18 mouse cellular contexts compared by ENCODE assay signal in the genomic region with DNA sequence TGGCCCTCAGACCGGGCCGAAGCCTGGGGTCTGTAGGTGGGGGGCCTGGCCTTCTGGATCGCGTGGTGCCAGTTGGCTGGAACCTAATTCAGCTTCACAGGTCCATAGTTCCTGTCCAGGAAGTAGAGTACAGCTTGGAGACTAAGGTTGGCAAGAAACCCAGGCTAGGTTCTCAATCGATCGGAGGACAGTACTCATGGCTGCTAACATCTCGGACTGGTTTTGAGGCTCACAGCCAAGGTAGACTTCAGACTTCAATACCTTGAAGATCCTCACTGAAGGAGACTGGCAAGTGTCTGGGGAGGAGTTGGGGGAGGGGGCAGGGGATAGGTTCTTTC. TPM values are rescaled to one million over a fixed set of nuclear protein-coding genes. Genes with fewer than 3 reads are reported as not detected.
DNase-seq lines count a peak whose midpoint lies in the region; ATAC-seq and TF ChIP-seq lines count a peak whose summit lies in the region.
"Had no signal": no experiment of that assay in that cellular context is flagged by ENCODE, and none has a peak within 500 bp of the region (broad histone marks: within the 10 kb centered on the region; RNA-seq: fewer than 3 reads in every experiment).

No protein-coding gene starts in this region.

- H3K27me3 ChIP-seq in kidney, embryonic 14.5 days (ENCODE audit: control insufficient read depth, insufficient read depth, low read length) = no peaks in the 10 kb centered on the region
- H3K27me3 ChIP-seq in kidney, embryonic 15.5 days = no peaks in the 10 kb centered on the region
- H3K27me3 ChIP-seq in CH12.LX (replicated peaks) (no peaks in the 10 kb centered on the region), G1E (ENCODE audit: insufficient read depth, low read length) (no peaks in the 10 kb centered on the region)
- H3K27me3 ChIP-seq in liver, embryonic 12.5 days (replicated peaks) = no peaks in the 10 kb centered on the region
- H3K27me3 ChIP-seq: limb, embryonic 13.5 days; neural tube, embryonic 15.5 days had no signal

- TF ChIP-seq POLR2A in CH12.LX (IDR thresholded peaks at IDR 0.05; ENCODE audit: low read depth, low read length) = no peak; the same call in none of the 2 replicates

- no peaks in the 10 kb centered on the region for H3K9me3 ChIP-seq in kidney, embryonic 14.5 days (ENCODE audit: control insufficient read depth, low read length)
- no peaks in the 10 kb centered on the region for H3K9me3 ChIP-seq in kidney, embryonic 15.5 days (replicated peaks)
- H3K9me3 ChIP-seq in CH12.LX (replicated peaks; ENCODE audit: low read length) = no peaks in the 10 kb centered on the region
- H3K9me3 ChIP-seq in G1E (replicated peaks) = no peaks in the 10 kb centered on the region
- H3K9me3 ChIP-seq in liver, embryonic 12.5 days (replicated peaks) = no peaks in the 10 kb centered on the region
- H3K9me3 ChIP-seq: limb, embryonic 13.5 days; neural tube, embryonic 15.5 days had no signal

- DNase-seq in CH12.LX (ENCODE audit: extremely low read depth) (no peak), G1E (ENCODE audit: low spot score) (no peak), MN1 (ENCODE audit: low spot score) (no peak)
- no peak for DNase-seq in Muller cell, postnatal 12 days (ENCODE audit: inconsistent ontology term)
- DNase-seq: heart, postnatal 14 days; kidney, postnatal 25 days; thymus, adult 18-20 months had no signal

- ATAC-seq in kidney, embryonic 14.5 days (ENCODE audit: low FRiP score, low TSS enrichment) = no peak
- no peak for ATAC-seq in kidney, embryonic 15.5 days (replicated peaks; ENCODE audit: low FRiP score)
- no peak for ATAC-seq in G1E (ENCODE audit: extremely low read depth, insufficient number of reproducible peaks, low FRiP score, poor library complexity, severe bottlenecking)
- no peak for ATAC-seq in liver, embryonic 12.5 days
- ATAC-seq: inflammation-experienced regulatory T-cells, adult 6 months; midbrain, embryonic 16.5 days had no signal

- 0 out of 2 replicates have a peak overlapping the region, but pooled peaks have one; percentile 28 for H3K9ac ChIP-seq in kidney, embryonic 14.5 days (ENCODE audit: low read depth, low read length)
- H3K9ac ChIP-seq in kidney, embryonic 15.5 days = no peak overlapping the region
- no peak overlapping the region for H3K9ac ChIP-seq in CH12.LX (ENCODE audit: insufficient read depth, low read depth)
- H3K9ac ChIP-seq in liver, embryonic 12.5 days = no peak overlapping the region
- H3K9ac ChIP-seq: limb, embryonic 13.5 days; neural tube, embryonic 15.5 days had no signal

- peaks cover 23% of the 10 kb centered on the region for H3K4me1 ChIP-seq in kidney, embryonic 14.5 days (ENCODE audit: control insufficient read depth, insufficient read depth, low read length)
- peaks cover 40% of the 10 kb centered on the region for H3K4me1 ChIP-seq in kidney, embryonic 15.5 days
- peaks cover 7 to 26% of the 10 kb centered on the region in 2 experiments; a peak in 3 of 4 replicates for H3K4me1 ChIP-seq in CH12.LX (ENCODE audit: control insufficient read depth in 1 of 2, insufficient read depth in 2 of 2)
- peaks cover 74% of the 10 kb centered on the region for H3K4me1 ChIP-seq in G1E (ENCODE audit: insufficient read depth, low read depth, low read length)
- H3K4me1 ChIP-seq in liver, embryonic 12.5 days = peaks cover 39% of the 10 kb centered on the region

- in situ Hi-C loops in CH12.LX (cut with MboI; ENCODE audit: low pct_ligation_motif_present, low pct_unique_long_range_greater_than_20kb, low sequenced_read_pairs) = no loop called here

- dilution Hi-C loops in CH12.LX (cut with MboI; ENCODE audit: extremely low pct_ligation_motif_present, extremely low pct_unique_long_range_greater_than_20kb, low sequenced_read_pairs) = no loop called here

- H3K4me3 ChIP-seq in kidney, embryonic 14.5 days (ENCODE audit: low read length) = no peak overlapping the region
- H3K4me3 ChIP-seq in kidney, embryonic 15.5 days (replicated peaks) = no peak overlapping the region
- no peak overlapping the region for H3K4me3 ChIP-seq in CH12.LX (replicated peaks in 1 of 3; ENCODE audit: low read depth in 2 of 3, low read length in 2 of 3, poor library complexity in 1 of 3)
- peak overlapping the region; percentile 77; the same call in 1 of the 2 replicates for H3K4me3 ChIP-seq in G1E (ENCODE audit: low read depth, low read length)
- no peak overlapping the region for H3K4me3 ChIP-seq in liver, embryonic 12.5 days
- H3K4me3 ChIP-seq: heart, adult 2 months; limb, embryonic 13.5 days; neural tube, embryonic 15.5 days had no signal

- 84% methylated on average over 7 of the region's 7 CpGs for WGBS in kidney, embryonic 14.5 days
- WGBS in kidney, embryonic 15.5 days = 82% methylated on average over 7 of the region's 7 CpGs
- WGBS in liver, embryonic 12.5 days (ENCODE audit: insufficient replicate concordance) = 68% methylated on average over 7 of the region's 7 CpGs

- H3K79me2 ChIP-seq in CH12.LX (replicated peaks; ENCODE audit: control insufficient read depth, extremely low read depth, insufficient read depth, poor library complexity, severe bottlenecking) = peaks cover 31% of the 10 kb centered on the region

- TF ChIP-seq RAD21 in CH12.LX (IDR thresholded peaks at IDR 0.05; ENCODE audit: low read depth, low read length) = no peak

- TF ChIP-seq EP300 in CH12.LX (IDR thresholded peaks at IDR 0.05; ENCODE audit: low read length) = no peak

- H3K4me2 ChIP-seq in kidney, embryonic 14.5 days (replicated peaks; ENCODE audit: low read depth, low read length) = no peak overlapping the region
- no peak overlapping the region for H3K4me2 ChIP-seq in kidney, embryonic 15.5 days
- H3K4me2 ChIP-seq in CH12.LX (ENCODE audit: insufficient read depth, low read depth, poor library complexity, severe bottlenecking) = no peak overlapping the region
- no peak overlapping the region for H3K4me2 ChIP-seq in liver, embryonic 12.5 days
- H3K4me2 ChIP-seq: limb, embryonic 13.5 days; neural tube, embryonic 15.5 days had no signal

- H3K27ac ChIP-seq in kidney, embryonic 14.5 days (ENCODE audit: low read depth, low read length) = no peak overlapping the region
- no peak overlapping the region for H3K27ac ChIP-seq in kidney, embryonic 15.5 days
- H3K27ac ChIP-seq in CH12.LX (ENCODE audit: insufficient read depth, low read depth) = no peak overlapping the region
- H3K27ac ChIP-seq in liver, embryonic 12.5 days = 0 out of 2 replicates have a peak overlapping the region, but pooled peaks have one; percentile 18
- H3K27ac ChIP-seq: heart, adult 2 months; limb, embryonic 13.5 days; neural tube, embryonic 15.5 days had no signal

- TF ChIP-seq CTCF in CH12.LX (conservative IDR thresholded peaks at IDR 0.05 in 1 of 2, IDR thresholded peaks at IDR 0.05 in 1 of 2; ENCODE audit: low read depth in 2 of 2, low read length in 2 of 2) = no peak
- no peak for TF ChIP-seq CTCF in G1E (IDR thresholded peaks at IDR 0.05; ENCODE audit: low read depth, low read length)

- H3K36me3 ChIP-seq in kidney, embryonic 14.5 days (ENCODE audit: control insufficient read depth, insufficient read depth, low read length) = peaks cover 71% of the 10 kb centered on the region
- peaks cover 71% of the 10 kb centered on the region for H3K36me3 ChIP-seq in kidney, embryonic 15.5 days
- H3K36me3 ChIP-seq in CH12.LX (replicated peaks in 1 of 2; ENCODE audit: control insufficient read depth in 1 of 2, insufficient read depth in 1 of 2, low read length in 1 of 2) = peaks cover 70 to 79% of the 10 kb centered on the region in 2 experiments
- peaks cover 84% of the 10 kb centered on the region for H3K36me3 ChIP-seq in G1E (replicated peaks)
- H3K36me3 ChIP-seq in liver, embryonic 12.5 days = peaks cover 75% of the 10 kb centered on the region

RNA-seq across cellular contexts. Expression of gene Fam83e, which starts 0.2 kb away (rescaled TPM):
- 1.2 and 2.1 TPM in 2 replicates for polyA plus RNA-seq in kidney, embryonic 14.5 days (2014; fragmentation: Nextera tagmentation; extraction: Ambion mirVana)
- 1.4 and 2.5 TPM in 2 replicates for polyA plus RNA-seq in kidney, embryonic 15.5 days (2015; fragmentation: Nextera tagmentation; extraction: Ambion mirVana)
- total RNA-seq in CH12.LX (2012; rRNA removed) (1.3 and 1.4 TPM in 2 replicates), CH12.LX (2014; rRNA removed) (0.13 and 0.39 TPM in 2 replicates), G1E (2014; fragmentation: Nextera tagmentation) (0.34 and 0.38 TPM in 2 replicates), G1E (2017) (1.2 and 1.3 TPM in 2 replicates)
- polyA plus RNA-seq in CH12.LX (2012; ENCODE audit: insufficient read length, low read depth) (0.40 and 0.74 TPM in 2 replicates), G1E (2012) (0.49 and 0.77 TPM in 2 replicates)
- 0.67 and 0.81 TPM in 2 replicates for polyA plus RNA-seq in liver, embryonic 12.5 days (2016; fragmentation: Nextera tagmentation; extraction: Ambion mirVana)

RNA-seq across cellular contexts. Expression of gene Sphk2, which starts 3.4 kb away (rescaled TPM):
- 16.8 and 23.9 TPM in 2 replicates for polyA plus RNA-seq in kidney, embryonic 14.5 days (2014; fragmentation: Nextera tagmentation; extraction: Ambion mirVana)
- polyA plus RNA-seq in kidney, embryonic 15.5 days (2015; fragmentation: Nextera tagmentation; extraction: Ambion mirVana) = 28.1 and 33.7 TPM in 2 replicates
- total RNA-seq in CH12.LX (2012; rRNA removed) = 16.6 and 19.2 TPM in 2 replicates
- 7.3 and 9.4 TPM in 2 replicates for total RNA-seq in CH12.LX (2014; rRNA removed)
- 21.8 and 22.4 TPM in 2 replicates for polyA plus RNA-seq in CH12.LX (2012; ENCODE audit: insufficient read length, low read depth)
- total RNA-seq in G1E (2014; fragmentation: Nextera tagmentation) = 16.3 and 21.4 TPM in 2 replicates
- 9.3 and 9.8 TPM in 2 replicates for total RNA-seq in G1E (2017)
- polyA plus RNA-seq in G1E (2012) = 96.0 and 115 TPM in 2 replicates
- polyA plus RNA-seq in liver, embryonic 12.5 days (2016; fragmentation: Nextera tagmentation; extraction: Ambion mirVana) = 14.8 and 16.1 TPM in 2 replicates

RNA-seq across cellular contexts. Expression of gene Spaca4, which starts 4.4 kb away (rescaled TPM):
- polyA plus RNA-seq in kidney, embryonic 14.5 days (2014; fragmentation: Nextera tagmentation; extraction: Ambion mirVana) = 0.29 TPM in 1 of 2 replicates, not detected in the other
- polyA plus RNA-seq in kidney, embryonic 15.5 days (2015; fragmentation: Nextera tagmentation; extraction: Ambion mirVana) = not detected in 2 replicates
- total RNA-seq in CH12.LX (2012; rRNA removed) = 0.21 TPM in 1 of 2 replicates, not detected in the other
- total RNA-seq in CH12.LX (2014; rRNA removed) = not detected in 2 replicates
- 0.35 TPM in 1 of 2 replicates, not detected in the other for polyA plus RNA-seq in CH12.LX (2012; ENCODE audit: insufficient read length, low read depth)
- total RNA-seq in G1E (2014; fragmentation: Nextera tagmentation) = not detected in 2 replicates
- not detected in 2 replicates for total RNA-seq in G1E (2017)
- polyA plus RNA-seq in G1E (2012) = not detected in 2 replicates
- polyA plus RNA-seq in liver, embryonic 12.5 days (2016; fragmentation: Nextera tagmentation; extraction: Ambion mirVana) = not detected in 2 replicates
- total RNA-seq: adrenal gland, adult 2 months; heart, adult 2 months; heart, postnatal 14 days; layer of hippocampus, postnatal 25 days had no signal
- polyA plus RNA-seq: adrenal gland, adult 2 months; brain, embryonic 14.5 days; heart, adult 2 months; inflammation-experienced regulatory T-cells, adult 6 months; limb, embryonic 13.5 days; midbrain, embryonic 16.5 days; neural tube, embryonic 15.5 days had no signal

RNA-seq across cellular contexts. Expression of gene Rpl18, which starts 5.9 kb away (rescaled TPM):
- polyA plus RNA-seq in kidney, embryonic 14.5 days (2014; fragmentation: Nextera tagmentation; extraction: Ambion mirVana) = 1,328 and 1,679 TPM in 2 replicates
- 1,132 and 1,166 TPM in 2 replicates for polyA plus RNA-seq in kidney, embryonic 15.5 days (2015; fragmentation: Nextera tagmentation; extraction: Ambion mirVana)
- total RNA-seq in CH12.LX (2012; rRNA removed) (3,614 and 3,766 TPM in 2 replicates), CH12.LX (2014; rRNA removed) (3,153 and 3,204 TPM in 2 replicates), G1E (2014; fragmentation: Nextera tagmentation) (3,054 and 3,291 TPM in 2 replicates), G1E (2017) (1,837 and 1,972 TPM in 2 replicates)
- polyA plus RNA-seq in CH12.LX (2012; ENCODE audit: insufficient read length, low read depth) (2,393 and 2,438 TPM in 2 replicates), G1E (2012) (14,383 and 17,578 TPM in 2 replicates)
- polyA plus RNA-seq in liver, embryonic 12.5 days (2016; fragmentation: Nextera tagmentation; extraction: Ambion mirVana) = 892 and 939 TPM in 2 replicates

RNA-seq across cellular contexts. Expression of gene Dbp, which starts 16.3 kb away (rescaled TPM):
- 6.6 and 7.7 TPM in 2 replicates for polyA plus RNA-seq in kidney, embryonic 14.5 days (2014; fragmentation: Nextera tagmentation; extraction: Ambion mirVana)
- polyA plus RNA-seq in kidney, embryonic 15.5 days (2015; fragmentation: Nextera tagmentation; extraction: Ambion mirVana) = 3.7 and 4.7 TPM in 2 replicates
- total RNA-seq in CH12.LX (2012; rRNA removed) (7.9 and 8.5 TPM in 2 replicates), CH12.LX (2014; rRNA removed) (11.0 and 12.4 TPM in 2 replicates), G1E (2014; fragmentation: Nextera tagmentation) (22.8 and 30.2 TPM in 2 replicates), G1E (2017) (33.7 and 37.8 TPM in 2 replicates)
- polyA plus RNA-seq in CH12.LX (2012; ENCODE audit: insufficient read length, low read depth) (7.2 and 10.4 TPM in 2 replicates), G1E (2012) (18.0 and 23.0 TPM in 2 replicates)
- 1.1 and 1.8 TPM in 2 replicates for polyA plus RNA-seq in liver, embryonic 12.5 days (2016; fragmentation: Nextera tagmentation; extraction: Ambion mirVana)
